Mouse (Mus musculus) heart, adult 18-20 months (tissue): ENCODE results near the gene 9530053A07Rik. TPM values are rescaled to one million over a fixed set of nuclear protein-coding genes. Genes with fewer than 3 reads are reported as not detected.
"Not testable (repeated sequence)": the region's sequence is repeated elsewhere in the genome, so short reads cannot be mapped to it uniquely, and the experiment has no call there.

Experiments used
- DNase-seq, 2 experiments: peaks; one replicate each; pipeline ENCODE4 v3.0.0; 2021 to 2022; ENCODE audit warnings: mixed read lengths in 1 of 2
- long read RNA-seq, 2 experiments: library from polyadenylated mRNA; stranded (forward); transcript quantifications; one replicate each; pipeline ENCODE4 v2.0.0; 2021
- total RNA-seq, 2 experiments: library from RNA; stranded (reverse); gene quantifications; 2 replicates each; pipeline ENCODE4 v1.2.3; 2021

9530053A07Rik gene
- not detected for total RNA-seq
- long read RNA-seq, experiment 1: 0 reads
- long read RNA-seq, experiment 2: 0 reads

GRCm38 (mm10) chr7:28129166-28129565 is at the start of gene 9530053A07Rik:
Gene 9530053A07Rik, plus strand, starts transcription at chr7:28129466.
- no peak for DNase-seq

DNA sequence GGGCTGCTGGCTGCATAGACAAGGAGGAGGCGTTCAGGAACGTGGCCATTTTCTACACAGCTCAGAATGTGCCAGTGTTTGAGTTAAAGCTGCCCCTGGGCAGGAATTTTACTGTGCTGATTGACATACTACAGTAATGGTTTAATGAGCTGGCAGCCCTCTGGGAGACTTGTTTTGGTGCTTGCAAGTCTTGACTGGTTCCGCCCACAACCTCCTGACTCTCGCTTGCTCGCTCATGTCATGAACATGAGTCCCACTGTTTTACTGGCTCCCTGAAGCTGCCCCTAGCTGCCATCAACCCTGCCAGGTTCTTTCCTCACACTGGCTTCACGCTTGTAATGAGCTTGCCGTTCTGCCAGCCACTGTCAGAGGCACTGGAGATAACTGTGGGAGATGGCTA is 45.1 kb upstream of the 9530053A07Rik start:
- DNase-seq: no peak

- no peak for DNase-seq
These were observed 43.0 kb upstream of the 9530053A07Rik start for GRCm38 (mm10) chr7:28086236-28086635.

- no peak for DNase-seq
These were observed 35.7 kb upstream of the 9530053A07Rik start for GRCm38 (mm10) chr7:28093541-28093940.

- DNase-seq: no peak
These were observed 30.2 kb upstream of the 9530053A07Rik start for GRCm38 (mm10) chr7:28099101-28099500.

- DNase-seq: peak in 1 of 2 experiments; percentile 12
These were observed 28.4 kb upstream of the 9530053A07Rik start for GRCm38 (mm10) chr7:28100596-28101590.

GRCm38 (mm10) chr7:28102936-28103335 is 26.3 kb upstream of the 9530053A07Rik start:
- DNase-seq: not testable (repeated sequence)

- no peak for DNase-seq
These were observed 24.6 kb upstream of the 9530053A07Rik start for GRCm38 (mm10) chr7:28104670-28105069.

- no peak for DNase-seq
These were observed 23.0 kb upstream of the 9530053A07Rik start for GRCm38 (mm10) chr7:28106241-28106640.

GRCm38 (mm10) chr7:28114648-28115047 is 14.6 kb upstream of the 9530053A07Rik start:
- no peak for DNase-seq

DNA sequence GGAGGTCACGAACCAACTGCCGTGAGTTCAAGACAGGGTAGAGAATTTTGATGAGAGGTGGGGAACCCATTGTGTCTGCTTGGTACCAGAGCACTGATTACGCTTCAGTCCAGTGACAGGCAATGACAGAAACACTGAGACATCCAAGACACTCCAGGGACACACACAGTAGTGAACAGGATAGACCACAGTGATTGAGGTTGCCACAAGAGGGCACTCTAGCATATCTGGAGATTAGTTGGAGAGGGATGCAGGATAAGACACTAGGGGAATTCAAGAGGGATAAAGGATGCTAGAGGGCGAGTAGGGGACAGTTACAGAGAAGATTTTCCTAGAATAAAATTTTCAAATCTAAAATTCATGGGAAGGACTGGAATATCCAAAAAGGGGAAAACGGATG is 8.3 kb downstream of the 9530053A07Rik start:
- DNase-seq: peak in 1 of 2 experiments; percentile 33

GRCm38 (mm10) chr7:28148263-28148662 is 19.0 kb downstream of the 9530053A07Rik start:
- peak; percentile 44 to 81 for DNase-seq

- DNase-seq: no peak
These were observed 20.6 kb downstream of the 9530053A07Rik start for GRCm38 (mm10) chr7:28149841-28150240.

GRCm38 (mm10) chr7:28151584-28152221 is 22.4 kb downstream of the 9530053A07Rik start:
- DNase-seq: peak; percentile 18 to 33

DNA sequence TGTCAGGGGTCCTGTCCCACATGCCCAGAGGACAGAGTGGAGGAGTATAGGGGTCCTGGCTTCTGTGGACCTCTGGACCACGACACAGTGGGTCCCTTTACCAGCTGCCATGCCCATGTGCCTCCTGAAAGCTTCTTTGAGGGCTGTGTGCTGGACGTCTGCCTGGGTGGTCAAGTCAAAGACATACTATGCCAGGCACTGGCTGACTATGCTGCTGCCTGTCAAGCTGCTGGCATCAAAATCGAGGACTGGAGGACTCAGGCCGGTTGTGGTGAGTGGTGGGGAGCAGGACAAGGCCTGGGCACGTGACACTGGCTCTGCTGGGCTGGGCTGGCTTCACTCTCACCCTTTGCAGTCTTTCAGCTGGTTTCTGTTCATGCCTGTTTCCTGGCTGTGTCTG is 24.3 kb downstream of the 9530053A07Rik start:
- DNase-seq: not testable (repeated sequence)

- DNase-seq: no peak
These were observed 30.0 kb downstream of the 9530053A07Rik start for GRCm38 (mm10) chr7:28159292-28159691.

- DNase-seq: no peak
These were observed 30.6 kb downstream of the 9530053A07Rik start for GRCm38 (mm10) chr7:28159893-28160292.

DNA sequence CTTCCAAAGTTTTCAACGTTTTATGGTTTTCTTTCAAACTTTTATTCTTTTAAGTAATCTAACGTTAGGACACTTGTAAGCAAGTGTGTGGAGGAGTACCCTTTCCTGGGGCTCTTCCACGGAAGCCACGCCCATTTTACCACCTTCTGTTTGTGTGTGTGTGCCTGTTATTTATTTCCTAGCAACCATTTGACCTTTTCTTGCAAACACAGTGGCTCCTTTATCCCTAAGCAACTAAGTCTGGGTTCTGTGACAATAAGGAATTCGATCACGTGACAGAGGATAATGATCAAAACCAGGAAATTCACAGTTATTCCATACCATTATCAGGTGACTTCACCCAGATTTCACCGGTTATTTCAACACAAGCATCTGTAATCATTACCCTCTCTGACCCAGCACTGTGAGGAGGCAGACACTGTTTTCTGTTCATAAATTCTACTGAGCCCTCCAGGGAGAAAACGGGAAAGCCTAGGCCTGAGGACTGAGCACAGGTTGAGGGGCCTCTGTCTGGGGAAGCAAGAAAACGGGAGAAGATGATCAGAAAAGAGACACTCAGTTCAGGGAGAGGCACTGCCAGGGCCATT is 32.0 kb downstream of the 9530053A07Rik start:
- no peak for DNase-seq

GRCm38 (mm10) chr7:28165406-28165805 is 36.1 kb downstream of the 9530053A07Rik start:
- no peak for DNase-seq

- DNase-seq: peak; percentile 53 to 77
These were observed 39.3 kb downstream of the 9530053A07Rik start for GRCm38 (mm10) chr7:28168320-28169115.
